Mouse (Mus musculus): ENCODE data around the gene Npb.
"Not testable (repeated sequence)": the region's sequence is repeated elsewhere in the genome, so short reads cannot be mapped to it uniquely, and the experiment has no call there.

Gene Npb

GRCm38 (mm10) chr11:120579316-120580107 is 28.8 kb upstream of the Npb start:
- in situ Hi-C loops (cut with MboI, MseI): no loop called here

- in situ Hi-C loops (cut with MboI, MseI): no loop called here
Measured at GRCm38 (mm10) chr11:120580190-120580589, 28.1 kb upstream of the Npb start.

- in situ Hi-C loops (cut with MboI, MseI): no loop called here
Measured at GRCm38 (mm10) chr11:120580871-120581331, 27.4 kb upstream of the Npb start.

GRCm38 (mm10) chr11:120581490-120582267 is 26.6 kb upstream of the Npb start, which contains the start of gene Arhgdia:
Gene Arhgdia, minus strand, starts transcription at chr11:120581624.
- in situ Hi-C loops (cut with MboI, MseI): no loop called here

- in situ Hi-C loops (cut with MboI, MseI): no loop called here
Measured at GRCm38 (mm10) chr11:120582268-120582981, 25.9 kb upstream of the Npb start.

- in situ Hi-C loops (cut with MboI, MseI): not testable (repeated sequence)
Measured at GRCm38 (mm10) chr11:120582982-120583293, 25.3 kb upstream of the Npb start.

- in situ Hi-C loops (cut with MboI, MseI): no loop called here
Measured at GRCm38 (mm10) chr11:120583937-120584336, 24.3 kb upstream of the Npb start.

GRCm38 (mm10) chr11:120588531-120588930 is 19.7 kb upstream of the Npb start:
- in situ Hi-C loops (cut with MboI, MseI): no loop called here

- in situ Hi-C loops (cut with MboI, MseI): loop anchor here in 1 of 2 experiments (10.0 kb wide), 1 partner anchor 357 kb away; no protein-coding TSS in a partner anchor
Measured at GRCm38 (mm10) chr11:120597240-120598235, 10.7 kb upstream of the Npb start.

GRCm38 (mm10) chr11:120598283-120598989 is 9.8 kb upstream of the Npb start, which contains the start of the genes Alyref and Anapc11:
Gene Alyref, minus strand, starts transcription at chr11:120598365.
Gene Anapc11, plus strand, starts transcription at chr11:120598421.
- in situ Hi-C loops (cut with MboI, MseI): loop anchor here in 1 of 2 experiments (10.0 kb wide), 1 partner anchor 356 kb away; no protein-coding TSS in a partner anchor

GRCm38 (mm10) chr11:120598990-120599549 is 9.2 kb upstream of the Npb start:
- in situ Hi-C loops (cut with MboI, MseI): loop anchor here in 1 of 2 experiments (10.0 kb wide), 1 partner anchor 356 kb away; no protein-coding TSS in a partner anchor

GRCm38 (mm10) chr11:120600716-120601115 is 7.6 kb upstream of the Npb start:
- in situ Hi-C loops (cut with MboI, MseI): no loop called here

- in situ Hi-C loops (cut with MboI, MseI): no loop called here
Measured at GRCm38 (mm10) chr11:120603545-120603944, 4.7 kb upstream of the Npb start.

GRCm38 (mm10) chr11:120605667-120606066 is 2.6 kb upstream of the Npb start:
- in situ Hi-C loops (cut with MboI, MseI): no loop called here

GRCm38 (mm10) chr11:120606764-120607163 is 1.5 kb upstream of the Npb start:
- in situ Hi-C loops (cut with MboI, MseI): no loop called here

GRCm38 (mm10) chr11:120609250-120609649 is 973 bp downstream of the Npb start:
- in situ Hi-C loops (cut with MboI, MseI): no loop called here

- in situ Hi-C loops (cut with MboI, MseI): no loop called here
Measured at GRCm38 (mm10) chr11:120610477-120611046, 2.3 kb downstream of the Npb start.

GRCm38 (mm10) chr11:120612763-120613162 is 4.5 kb downstream of the Npb start:
- in situ Hi-C loops (cut with MboI, MseI): no loop called here

GRCm38 (mm10) chr11:120613481-120613972 is 5.2 kb downstream of the Npb start:
- in situ Hi-C loops (cut with MboI, MseI): no loop called here
